Mouse (Mus musculus) thymus, adult 18-20 months (tissue): ENCODE data around the gene Irf7.
"Not testable (repeated sequence)": the region's sequence is repeated elsewhere in the genome, so short reads cannot be mapped to it uniquely, and the experiment has no call there.

Experiments
- DNase-seq, 2 experiments: peaks; one replicate each; pipeline ENCODE4 v3.0.0; 2022; ENCODE audit warnings: mixed read lengths in 2 of 2

Gene Irf7

GRCm38 (mm10) chr7:141275356-141275755 is 9.1 kb upstream of the Irf7 start:
- no peak for DNase-seq

- no peak for DNase-seq
Observed at GRCm38 (mm10) chr7:141270631-141271030, 4.3 kb upstream of the Irf7 start.

GRCm38 (mm10) chr7:141269273-141269545 is 2.9 kb upstream of the Irf7 start:
- no peak for DNase-seq

GRCm38 (mm10) chr7:141268466-141269272 is 2.4 kb upstream of the Irf7 start:
- DNase-seq = no peak

GRCm38 (mm10) chr7:141265411-141265738 is 906 bp downstream of the Irf7 start:
- DNase-seq = no peak

GRCm38 (mm10) chr7:141264761-141265410 is 1.4 kb downstream of the Irf7 start:
- DNase-seq = peak; percentile 51 to 64

GRCm38 (mm10) chr7:141264041-141264700 is 2.1 kb downstream of the Irf7 start:
- DNase-seq = no peak

- DNase-seq = no peak
Observed at GRCm38 (mm10) chr7:141263640-141264039, 2.6 kb downstream of the Irf7 start.

- DNase-seq = no peak
Observed at GRCm38 (mm10) chr7:141261480-141261879, 4.8 kb downstream of the Irf7 start.

GRCm38 (mm10) chr7:141256159-141256558 is 10.1 kb downstream of the Irf7 start:
- no peak for DNase-seq

- DNase-seq = not testable (repeated sequence)
Observed at GRCm38 (mm10) chr7:141250486-141250885, 15.8 kb downstream of the Irf7 start.

GRCm38 (mm10) chr7:141231551-141231950 is 34.7 kb downstream of the Irf7 start:
- DNase-seq = no peak

- no peak for DNase-seq
Observed at GRCm38 (mm10) chr7:141231111-141231510, 35.2 kb downstream of the Irf7 start.

GRCm38 (mm10) chr7:141230570-141230969 is 35.7 kb downstream of the Irf7 start:
- DNase-seq = no peak

GRCm38 (mm10) chr7:141229702-141230101 is 36.6 kb downstream of the Irf7 start:
- no peak for DNase-seq

- DNase-seq = peak; percentile 77 to 81
Observed at GRCm38 (mm10) chr7:141228279-141229067, 37.8 kb downstream of the Irf7 start, which contains the start of gene Phrf1. Gene Phrf1 (plus strand): TSS chr7:141228784.

GRCm38 (mm10) chr7:141227796-141228195 is 38.5 kb downstream of the Irf7 start:
- DNase-seq = no peak

- no peak for DNase-seq
Observed at GRCm38 (mm10) chr7:141226535-141226934, 39.7 kb downstream of the Irf7 start.

GRCm38 (mm10) chr7:141222696-141223215 is 43.5 kb downstream of the Irf7 start:
- DNase-seq = no peak

GRCm38 (mm10) chr7:141222126-141222467 is 44.2 kb downstream of the Irf7 start:
- DNase-seq = no peak

- DNase-seq = peak; percentile 83 to 88
Observed at GRCm38 (mm10) chr7:141221249-141222125, 44.8 kb downstream of the Irf7 start.

- no peak for DNase-seq
Observed at GRCm38 (mm10) chr7:141220377-141220776, 45.9 kb downstream of the Irf7 start.
